Mouse (Mus musculus): Measurements from ENCODE around the gene Exosc5.

The Exosc5 gene

DNA sequence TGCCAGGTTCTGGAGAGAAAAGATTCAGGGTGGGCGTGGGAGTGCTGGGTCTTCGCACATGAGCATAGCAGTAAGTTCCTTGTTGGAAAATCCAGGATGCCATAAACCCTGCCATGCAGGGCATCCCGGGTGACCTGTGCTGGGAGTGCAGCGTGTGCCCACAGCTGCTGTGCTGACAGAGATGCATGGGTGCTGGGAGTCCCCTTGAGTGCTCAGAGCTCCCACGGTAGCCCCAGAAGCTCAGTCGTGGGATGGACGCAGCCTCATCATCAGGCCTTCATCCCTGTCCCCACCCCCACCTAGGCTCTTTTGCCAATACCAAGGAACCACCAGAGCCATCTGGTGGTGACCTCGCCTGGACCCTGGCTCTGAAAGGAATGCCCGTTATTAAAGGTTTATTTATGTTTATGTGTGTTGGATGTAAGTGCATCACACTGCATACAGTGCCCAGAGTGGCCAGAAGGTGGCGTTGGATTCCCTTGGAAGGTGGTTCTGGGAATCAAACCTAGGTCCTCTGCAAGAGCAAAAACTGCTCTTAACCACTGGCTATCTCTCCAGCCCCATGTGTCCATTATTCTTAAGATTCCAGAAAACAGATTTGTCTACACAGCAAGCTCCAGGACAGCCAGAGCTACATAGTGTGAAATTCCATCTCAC lies 33.2 kb upstream of the Exosc5 start:
- Histone ChIP-seq H3K36me3 (ENCODE audit: control insufficient read depth, insufficient read depth, low read length, poor library complexity, severe bottlenecking) (peaks cover 9% of the 10 kb centered on the region), H3K27me3 (ENCODE audit: control insufficient read depth, insufficient read depth, low read length, poor library complexity, severe bottlenecking) (no peaks in the 10 kb centered on the region)
- DNase-seq (ENCODE audit: low read depth, low spot score) = peak; percentile 77

DNA sequence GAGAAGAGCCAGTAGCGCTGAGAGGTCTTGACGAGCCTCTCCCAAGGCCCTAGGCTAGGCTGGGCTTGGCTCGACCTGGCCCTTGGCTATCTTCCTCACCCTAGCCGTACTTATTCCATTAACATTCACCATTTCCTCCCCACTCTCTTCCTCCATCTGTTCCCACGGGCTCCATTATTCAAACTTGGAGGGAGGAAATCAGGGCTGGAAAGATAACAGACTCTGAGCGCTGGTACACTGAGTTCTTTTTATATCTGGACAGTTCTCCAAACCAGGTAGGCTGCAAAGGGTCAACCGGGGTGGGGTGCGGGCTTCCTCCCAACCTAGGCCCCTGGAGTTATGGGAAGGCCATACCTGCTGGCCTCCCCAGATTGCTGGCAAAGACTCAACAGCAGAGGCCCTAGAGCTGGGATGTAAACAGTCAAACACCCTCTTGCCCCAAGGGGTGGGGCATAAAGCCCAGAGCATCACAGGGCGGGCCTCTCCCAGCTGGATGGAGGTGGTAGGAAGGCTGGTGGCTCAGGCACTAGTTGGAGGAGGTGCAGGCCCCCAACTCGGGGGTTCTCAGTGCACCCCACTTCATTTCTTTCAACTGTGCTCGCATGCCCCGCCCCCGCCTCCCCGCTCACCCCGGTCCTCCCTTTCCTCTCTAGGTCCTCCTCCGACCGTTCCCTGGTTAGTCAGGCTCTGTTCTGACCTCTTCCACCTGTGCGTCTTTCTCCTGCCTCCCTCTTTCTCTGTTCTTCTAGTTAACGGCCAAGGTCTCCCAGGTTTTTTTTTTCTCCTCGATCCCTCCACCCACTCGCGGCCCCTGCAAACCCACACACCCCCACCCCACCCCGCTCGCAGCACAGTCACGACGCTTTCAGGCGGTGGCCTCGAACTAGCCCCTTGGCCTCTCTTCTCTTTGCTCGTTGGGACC lies 32.2 kb upstream of the Exosc5 start, which contains the start of gene B3gnt8:
B3gnt8 (plus strand) TSS at position 146 of the 922 bp plus-strand sequence.
- DNase-seq (ENCODE audit: low read depth, low spot score) = peak; percentile 51
- peaks cover 7% of the 10 kb centered on the region for H3K36me3 ChIP-seq (ENCODE audit: control insufficient read depth, insufficient read depth, low read length, poor library complexity, severe bottlenecking)
- H3K27me3 ChIP-seq (ENCODE audit: control insufficient read depth, insufficient read depth, low read length, poor library complexity, severe bottlenecking) = no peaks in the 10 kb centered on the region

DNA sequence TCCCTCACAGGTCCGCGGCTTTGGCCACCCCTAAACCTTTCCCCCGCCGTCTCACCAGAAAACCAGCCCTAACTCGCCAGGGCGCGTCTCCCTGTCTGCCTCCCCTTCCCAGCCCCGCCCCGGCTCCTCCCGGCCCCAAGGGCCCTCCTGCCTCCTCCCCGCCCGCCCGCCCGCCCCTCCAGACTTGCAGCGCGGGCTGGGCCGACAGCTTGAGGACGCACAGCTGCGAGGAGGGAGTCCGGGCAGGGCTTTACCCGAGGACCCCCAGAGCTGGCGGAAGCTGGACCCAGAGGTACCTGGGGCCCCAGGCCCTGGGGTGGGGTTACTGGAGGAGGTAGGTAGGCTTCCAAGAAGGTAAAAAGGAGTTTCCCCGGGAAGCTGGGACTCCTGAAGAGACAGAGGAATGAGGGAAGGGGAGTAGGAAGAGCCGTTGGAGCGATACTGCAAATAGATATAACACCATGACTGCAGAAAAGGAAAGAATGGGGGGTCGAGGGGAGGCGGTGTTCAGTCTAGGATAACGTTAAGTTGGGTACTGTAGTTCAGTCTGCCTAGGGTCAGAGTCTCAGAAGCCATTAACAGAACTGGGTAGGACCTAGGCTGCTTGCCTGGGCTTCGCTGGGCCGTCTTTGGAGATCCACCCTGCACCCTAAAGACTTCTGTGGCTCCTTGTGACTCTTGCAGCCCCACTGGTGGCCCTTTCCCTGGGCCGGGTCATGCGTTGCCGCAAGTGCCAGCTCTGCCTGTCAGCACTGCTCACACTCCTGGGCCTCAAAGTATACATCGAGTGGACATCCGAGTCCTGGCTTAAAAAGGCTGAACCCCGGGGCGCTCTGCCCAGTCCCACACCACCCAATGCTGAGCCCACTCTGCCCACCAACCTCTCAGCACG lies 31.3 kb upstream of the Exosc5 start:
- no peak for DNase-seq (ENCODE audit: low read depth, low spot score)
- Histone ChIP-seq H3K36me3 (ENCODE audit: control insufficient read depth, insufficient read depth, low read length, poor library complexity, severe bottlenecking) (peaks cover 8% of the 10 kb centered on the region), H3K27me3 (ENCODE audit: control insufficient read depth, insufficient read depth, low read length, poor library complexity, severe bottlenecking) (no peaks in the 10 kb centered on the region)

DNA sequence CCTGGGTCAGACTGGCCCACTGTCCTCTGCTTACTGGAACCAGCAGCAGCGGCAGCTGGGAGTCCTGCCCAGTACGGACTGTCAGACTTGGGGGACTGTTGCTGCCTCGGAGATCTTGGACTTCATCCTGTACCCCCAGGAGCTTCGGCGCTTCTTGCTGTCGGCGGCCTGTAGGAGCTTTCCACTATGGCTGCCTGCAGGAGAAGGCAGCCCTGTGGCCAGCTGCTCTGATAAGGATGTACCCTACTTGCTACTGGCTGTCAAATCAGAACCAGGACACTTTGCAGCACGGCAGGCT lies 30.7 kb upstream of the Exosc5 start:
- H3K36me3 ChIP-seq (ENCODE audit: control insufficient read depth, insufficient read depth, low read length, poor library complexity, severe bottlenecking) = peaks cover 8% of the 10 kb centered on the region
- no peaks in the 10 kb centered on the region for H3K27me3 ChIP-seq (ENCODE audit: control insufficient read depth, insufficient read depth, low read length, poor library complexity, severe bottlenecking)
- no peak for DNase-seq (ENCODE audit: low read depth, low spot score)

DNA sequence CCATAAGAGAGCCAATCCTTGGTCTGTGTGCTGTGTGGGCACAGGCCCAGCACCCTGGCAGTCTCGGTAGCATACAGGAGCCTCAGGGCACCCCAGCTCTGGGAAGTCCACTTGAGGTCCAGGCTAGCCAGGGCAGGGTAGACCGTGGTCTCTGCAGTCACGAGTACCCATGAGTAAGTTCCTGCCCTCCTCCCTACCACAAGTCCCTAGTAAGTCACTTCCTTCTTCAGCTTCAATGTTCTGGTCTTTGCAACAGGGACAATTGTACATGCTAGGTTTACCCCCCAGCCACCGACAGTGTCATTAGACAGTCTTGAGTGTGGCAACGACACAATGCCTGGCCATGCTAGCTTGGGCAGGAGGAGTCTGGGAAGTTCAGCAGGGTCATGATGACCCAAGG lies 26.3 kb upstream of the Exosc5 start:
- DNase-seq (ENCODE audit: low read depth, low spot score) = no peak
- peaks cover 10% of the 10 kb centered on the region for H3K36me3 ChIP-seq (ENCODE audit: control insufficient read depth, insufficient read depth, low read length, poor library complexity, severe bottlenecking)
- no peaks in the 10 kb centered on the region for H3K27me3 ChIP-seq (ENCODE audit: control insufficient read depth, insufficient read depth, low read length, poor library complexity, severe bottlenecking)

DNA sequence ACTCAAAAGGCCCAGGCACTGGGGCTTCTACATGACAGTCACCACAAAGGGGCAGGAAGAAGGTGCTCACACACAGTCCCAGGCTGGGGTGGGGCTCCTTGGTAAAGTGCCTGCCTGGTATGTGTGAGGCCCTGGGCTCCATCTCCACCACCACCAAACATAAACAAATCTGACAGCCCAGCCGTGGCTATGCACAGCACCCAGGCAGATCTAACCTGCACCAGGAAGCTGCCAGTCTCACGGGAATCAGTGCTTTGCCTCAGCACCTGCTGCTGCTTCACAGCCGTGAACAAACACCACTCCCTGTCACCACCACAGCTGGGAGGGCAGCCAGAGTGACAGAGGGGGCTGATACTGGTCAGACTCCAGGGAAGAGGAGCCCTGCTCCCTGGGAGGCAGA lies 22.6 kb upstream of the Exosc5 start:
- Histone ChIP-seq H3K36me3 (ENCODE audit: control insufficient read depth, insufficient read depth, low read length, poor library complexity, severe bottlenecking) (peaks cover 5% of the 10 kb centered on the region; the same call in 1 of the 2 replicates), H3K27me3 (ENCODE audit: control insufficient read depth, insufficient read depth, low read length, poor library complexity, severe bottlenecking) (no peaks in the 10 kb centered on the region)
- peak; percentile 89 for DNase-seq (ENCODE audit: low read depth, low spot score)

DNA sequence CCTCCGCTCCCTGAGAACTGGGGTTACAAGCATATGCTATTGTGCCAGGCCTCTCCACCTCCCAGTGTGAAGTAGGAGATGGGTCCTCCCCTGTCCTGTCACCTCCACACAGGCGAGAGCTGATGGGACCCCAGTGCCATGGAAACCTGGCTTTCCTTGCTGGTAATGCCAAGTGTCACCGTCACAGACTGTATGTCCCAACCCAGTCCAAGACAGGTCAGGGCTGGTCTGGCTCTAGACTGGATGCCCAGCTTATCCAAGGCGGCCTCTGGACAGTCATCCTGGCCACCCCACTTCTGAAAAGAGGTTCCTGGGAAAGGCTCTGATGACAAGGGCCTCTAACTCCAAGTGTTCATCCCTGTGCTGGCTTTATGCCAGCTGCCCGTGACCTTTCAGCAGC lies 21.9 kb upstream of the Exosc5 start:
- Histone ChIP-seq H3K36me3 (ENCODE audit: control insufficient read depth, insufficient read depth, low read length, poor library complexity, severe bottlenecking) (peaks cover 2% of the 10 kb centered on the region), H3K27me3 (ENCODE audit: control insufficient read depth, insufficient read depth, low read length, poor library complexity, severe bottlenecking) (no peaks in the 10 kb centered on the region)
- DNase-seq (ENCODE audit: low read depth, low spot score) = no peak

DNA sequence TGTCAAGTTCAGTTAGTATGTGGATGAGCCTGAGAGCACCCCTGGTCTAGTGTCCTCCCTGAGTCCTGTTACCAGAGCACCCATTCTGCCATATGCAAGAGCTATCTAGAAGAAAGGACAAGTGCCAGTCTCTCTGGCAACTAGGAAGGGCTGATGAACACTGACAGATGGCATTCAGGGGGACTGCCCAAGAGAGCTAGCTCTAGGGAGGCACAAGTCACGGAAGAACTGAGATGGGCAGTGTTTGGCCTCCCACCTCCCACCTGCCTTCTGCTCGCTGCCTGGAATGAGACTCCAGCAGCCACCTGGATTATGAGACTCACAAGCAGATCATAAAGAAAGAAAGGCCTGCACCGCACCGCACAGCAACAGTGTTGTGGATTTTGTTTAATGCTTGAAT lies 19.2 kb upstream of the Exosc5 start:
- Histone ChIP-seq H3K27me3 (ENCODE audit: control insufficient read depth, insufficient read depth, low read length, poor library complexity, severe bottlenecking) (no peaks in the 10 kb centered on the region), H3K36me3 (ENCODE audit: control insufficient read depth, insufficient read depth, low read length, poor library complexity, severe bottlenecking) (peaks cover 2% of the 10 kb centered on the region)
- DNase-seq (ENCODE audit: low read depth, low spot score) = no peak

DNA sequence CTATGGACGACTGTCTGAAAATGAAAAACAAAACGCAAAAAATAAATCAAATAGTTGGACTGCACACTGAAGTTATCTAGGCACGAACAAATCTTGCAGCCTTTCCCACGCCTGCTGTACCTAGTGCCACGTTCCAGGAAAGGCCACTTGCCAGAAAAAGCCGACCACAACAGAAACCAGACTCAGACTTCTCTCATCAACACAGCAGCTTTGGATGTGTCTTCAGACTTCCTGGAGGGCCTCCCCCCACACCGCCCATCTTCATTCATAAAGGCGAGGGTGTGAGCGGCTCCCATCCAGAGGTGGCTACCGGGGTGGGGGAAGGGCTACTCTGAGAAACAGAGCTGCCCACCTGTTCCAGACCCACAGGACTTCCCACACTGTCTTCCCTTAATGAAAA lies 14.8 kb upstream of the Exosc5 start:
- no peak for DNase-seq (ENCODE audit: low read depth, low spot score)
- no peaks in the 10 kb centered on the region for H3K27me3 ChIP-seq (ENCODE audit: control insufficient read depth, insufficient read depth, low read length, poor library complexity, severe bottlenecking)
- H3K36me3 ChIP-seq (ENCODE audit: control insufficient read depth, insufficient read depth, low read length, poor library complexity, severe bottlenecking) = no peaks in the 10 kb centered on the region; the same call in none of the 2 replicates

DNA sequence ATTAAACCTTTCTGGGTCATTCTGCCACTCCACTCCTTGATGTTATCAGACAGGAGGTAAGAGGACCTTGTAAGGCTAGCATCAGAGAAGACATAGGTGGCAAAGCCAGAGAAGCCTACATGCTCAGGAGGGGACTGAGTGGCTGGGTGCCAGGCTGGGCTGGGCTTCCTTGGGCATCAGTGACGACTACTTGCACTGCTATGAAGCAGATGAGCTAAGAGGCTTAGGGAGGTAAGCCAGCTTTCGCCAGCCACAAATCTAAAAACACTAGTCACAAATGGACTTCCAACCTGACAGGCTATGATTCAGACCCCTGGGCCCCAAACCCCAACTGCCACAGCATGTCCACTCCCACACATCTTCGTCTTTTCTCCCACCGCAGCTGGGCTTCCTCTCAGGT lies 14.3 kb upstream of the Exosc5 start:
- Histone ChIP-seq H3K36me3 (ENCODE audit: control insufficient read depth, insufficient read depth, low read length, poor library complexity, severe bottlenecking) (no peaks in the 10 kb centered on the region; the same call in 1 of the 2 replicates), H3K27me3 (ENCODE audit: control insufficient read depth, insufficient read depth, low read length, poor library complexity, severe bottlenecking) (no peaks in the 10 kb centered on the region)
- DNase-seq (ENCODE audit: low read depth, low spot score) = no peak

DNA sequence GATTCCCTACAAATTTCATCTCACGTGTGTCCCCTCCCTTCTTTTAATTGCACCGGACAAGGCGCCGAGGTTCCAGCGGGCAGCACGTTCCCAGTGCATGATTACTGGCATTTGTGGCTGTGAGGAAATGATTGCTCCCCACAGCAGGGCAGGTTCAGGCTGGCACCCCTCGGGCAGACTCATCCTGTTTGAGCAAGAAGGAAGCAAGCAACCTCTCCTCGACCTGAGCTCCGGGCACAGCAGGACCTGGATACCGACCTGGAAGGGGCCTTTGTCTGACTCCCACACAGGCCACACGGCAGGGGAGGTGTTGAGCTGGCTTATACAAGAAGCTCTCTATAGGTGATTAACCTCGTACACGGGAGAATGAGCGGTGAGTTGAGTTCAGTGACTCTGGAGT lies 13.9 kb upstream of the Exosc5 start:
- Histone ChIP-seq H3K27me3 (ENCODE audit: control insufficient read depth, insufficient read depth, low read length, poor library complexity, severe bottlenecking) (no peaks in the 10 kb centered on the region), H3K36me3 (ENCODE audit: control insufficient read depth, insufficient read depth, low read length, poor library complexity, severe bottlenecking) (no peaks in the 10 kb centered on the region; the same call in 1 of the 2 replicates)
- no peak for DNase-seq (ENCODE audit: low read depth, low spot score)

DNA sequence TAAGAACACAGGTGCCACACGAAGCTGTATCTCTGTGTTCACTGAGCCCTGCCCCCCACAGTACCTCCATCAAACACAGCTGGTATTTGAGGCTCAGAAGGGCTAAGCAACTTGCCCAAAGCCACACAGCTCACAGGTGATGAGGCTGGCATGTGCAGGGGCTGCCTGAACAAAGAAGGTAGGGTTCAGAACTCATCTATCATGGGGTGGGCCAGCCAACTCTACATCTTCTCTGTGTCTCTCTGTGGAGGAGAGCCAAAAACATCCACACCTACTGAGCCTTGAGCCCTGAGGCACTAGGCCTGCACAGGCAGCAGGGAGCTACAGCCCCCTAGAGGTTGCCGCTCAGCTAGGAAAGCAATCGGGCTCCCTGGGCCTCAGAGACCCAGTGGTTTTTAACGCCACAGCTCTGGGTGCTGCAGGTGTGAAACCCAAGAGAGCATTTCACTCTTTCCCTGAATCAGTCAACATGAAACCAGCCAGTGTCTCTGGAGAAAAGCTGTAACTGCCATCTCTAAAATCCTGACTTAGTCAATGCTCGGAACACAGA lies 11.3 kb upstream of the Exosc5 start:
- DNase-seq (ENCODE audit: low read depth, low spot score) = peak; percentile 84
- Histone ChIP-seq H3K36me3 (ENCODE audit: control insufficient read depth, insufficient read depth, low read length, poor library complexity, severe bottlenecking) (no peaks in the 10 kb centered on the region), H3K27me3 (ENCODE audit: control insufficient read depth, insufficient read depth, low read length, poor library complexity, severe bottlenecking) (no peaks in the 10 kb centered on the region)

DNA sequence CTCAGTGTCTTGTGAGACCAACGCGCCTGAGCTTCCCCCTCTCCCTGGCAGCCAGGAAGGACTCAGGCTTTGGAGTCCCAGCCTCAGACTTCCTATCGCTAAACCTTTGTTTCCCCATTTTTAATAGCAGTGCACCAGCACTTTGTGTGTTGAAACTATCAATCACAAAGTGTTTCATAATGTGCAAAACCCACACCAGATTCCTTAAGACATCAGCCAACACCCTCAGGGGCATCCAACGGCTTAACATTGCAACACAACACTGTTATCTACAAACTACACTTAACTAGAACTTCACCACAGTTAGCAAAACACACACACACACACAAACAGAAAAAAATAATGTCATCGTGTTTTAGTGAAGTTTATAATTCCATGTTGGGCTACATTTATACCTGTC lies 9.1 kb upstream of the Exosc5 start:
- no peak for DNase-seq (ENCODE audit: low read depth, low spot score)
- Histone ChIP-seq H3K27me3 (ENCODE audit: control insufficient read depth, insufficient read depth, low read length, poor library complexity, severe bottlenecking) (no peaks in the 10 kb centered on the region), H3K36me3 (ENCODE audit: control insufficient read depth, insufficient read depth, low read length, poor library complexity, severe bottlenecking) (no peaks in the 10 kb centered on the region; the same call in 1 of the 2 replicates)

DNA sequence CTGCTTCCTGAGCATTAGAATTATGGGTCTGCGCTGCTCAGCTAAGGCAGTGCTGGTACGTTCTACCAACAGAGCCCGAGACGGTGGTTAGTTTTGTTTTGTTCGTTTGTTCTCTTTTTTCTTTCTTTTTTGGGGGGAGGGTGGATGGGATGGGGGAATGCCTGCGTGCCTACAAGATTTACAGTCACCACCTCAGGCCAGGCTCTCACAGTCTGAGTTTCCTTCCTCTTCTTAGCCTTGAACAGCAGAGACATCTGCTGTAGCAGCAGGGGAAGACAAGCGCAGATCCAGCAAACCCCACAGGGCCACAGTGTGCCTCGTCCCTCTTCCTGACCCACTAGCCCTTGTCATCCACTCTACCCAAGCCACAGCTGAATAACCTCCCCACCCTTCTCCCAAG lies 7.7 kb upstream of the Exosc5 start:
- Histone ChIP-seq H3K36me3 (ENCODE audit: control insufficient read depth, insufficient read depth, low read length, poor library complexity, severe bottlenecking) (no peaks in the 10 kb centered on the region; the same call in 1 of the 2 replicates), H3K27me3 (ENCODE audit: control insufficient read depth, insufficient read depth, low read length, poor library complexity, severe bottlenecking) (no peaks in the 10 kb centered on the region)
- peak; percentile 88 for DNase-seq (ENCODE audit: low read depth, low spot score)
